Mouse (Mus musculus) heart, embryonic 11.5 days (tissue): ENCODE results near the gene Epha1. TPM values are rescaled to one million over a fixed set of nuclear protein-coding genes. Genes with fewer than 3 reads are reported as not detected.

Experiments used
- ATAC-seq: fragments of 200-750 bp; cut with Nextera tagmentation; replicated peaks from 2 replicates; pipeline ENCODE4 v1.8.0; 2017; ENCODE audit warnings: moderate library complexity; ENCODE audit not compliant: insufficient number of reproducible peaks, low FRiP score, low TSS enrichment
- H3K27ac ChIP-seq: fragments of 300-500 bp; sonication (generic); 2 replicates; pipeline ENCODE4 v1.5.1; 2014; ENCODE audit warnings: mild to moderate bottlenecking, low read depth, low read length
- H3K27me3 ChIP-seq: fragments of 300-500 bp; sonication (generic); 2 replicates; pipeline ENCODE4 v1.6.1; 2014; ENCODE audit warnings: mild to moderate bottlenecking, low read length, mixed read lengths; ENCODE audit not compliant: control insufficient read depth, insufficient read depth
- H3K36me3 ChIP-seq: fragments of 300-500 bp; sonication (generic); 2 replicates; pipeline ENCODE4 v1.6.1; 2014; ENCODE audit warnings: mild to moderate bottlenecking, low read length, moderate library complexity, mixed read lengths; ENCODE audit not compliant: control insufficient read depth, insufficient read depth
- H3K4me1 ChIP-seq: fragments of 300-500 bp; sonication (generic); 2 replicates; pipeline ENCODE4 v1.6.1; 2014; ENCODE audit warnings: low read length; ENCODE audit not compliant: control insufficient read depth, insufficient read depth
- H3K4me2 ChIP-seq: fragments of 300-500 bp; sonication (generic); 2 replicates; pipeline ENCODE4 v1.6.1; 2014; ENCODE audit warnings: mild to moderate bottlenecking, moderate library complexity
- H3K4me3 ChIP-seq: fragments of 300-500 bp; sonication (generic); 2 replicates; pipeline ENCODE4 v1.5.1; 2014; ENCODE audit warnings: low read depth, low read length
- H3K9ac ChIP-seq: fragments of 300-500 bp; sonication (generic); 2 replicates; pipeline ENCODE4 v1.6.1; 2014; ENCODE audit warnings: mild to moderate bottlenecking, low read depth, low read length, moderate library complexity
- H3K9me3 ChIP-seq: fragments of 300-500 bp; sonication (generic); replicated peaks from 2 replicates; pipeline ENCODE4 v1.6.1; 2016; ENCODE audit warnings: low read length; ENCODE audit not compliant: control insufficient read depth
- WGBS: fragments of 180-500 bp; shearing (Covaris S2); extraction: QIAGEN DNeasy Blood & Tissue Kit; methylation state at CpG from one replicate; pipeline ENCODE4 v1.1.7; 2014; ENCODE audit not compliant: insufficient replicate concordance; 5-methylcytosine and 5-hydroxymethylcytosine counted together
- polyA plus RNA-seq: library from polyadenylated mRNA; unstranded; fragments of >200 nt; fragmentation: Nextera tagmentation; extraction: Ambion mirVana; gene quantifications from 2 replicates; pipeline ENCODE4 v1.2.1, GENCODE M21; 2014

Gene Epha1
- polyA plus RNA-seq, 1 experiment from 2014 or later, result 1.7 TPM

DNA sequence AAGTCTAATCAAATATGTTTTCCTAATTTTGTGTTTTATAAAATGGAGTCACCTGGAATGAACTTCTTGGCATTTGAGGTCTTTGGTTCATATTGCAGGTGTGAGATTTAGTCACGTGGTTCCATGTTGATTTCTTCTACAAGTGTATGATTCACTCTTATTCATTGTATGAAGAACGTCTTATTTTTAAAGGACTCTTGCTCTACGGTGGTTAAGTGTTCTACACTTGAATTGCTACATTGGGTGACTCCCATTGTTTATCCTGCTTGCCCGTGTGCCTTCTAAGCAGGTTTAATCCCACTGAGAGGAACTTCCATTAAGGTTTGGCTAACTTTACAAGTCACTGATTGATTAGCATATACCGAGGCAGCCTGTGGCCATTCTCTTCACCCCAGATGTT, 4.2 kb upstream of the Epha1 start:
- no peak for ATAC-seq
- no peak overlapping the region for H3K27ac ChIP-seq
- 0 out of 2 replicates have a peak, but pooled peaks cover 2% of the 10 kb centered on the region for H3K27me3 ChIP-seq
- no peaks in the 10 kb centered on the region for H3K36me3 ChIP-seq
- no peak overlapping the region for H3K4me2 ChIP-seq
- H3K4me3 ChIP-seq, result no peak overlapping the region
- H3K4me1 ChIP-seq, result peaks cover 37% of the 10 kb centered on the region
- H3K9ac ChIP-seq, result no peak overlapping the region
- H3K9me3 ChIP-seq, result no peaks in the 10 kb centered on the region
- WGBS, result 81% methylated on average over 5 of the region's 5 CpGs

- no peaks in the 10 kb centered on the region for H3K9me3 ChIP-seq
- no peaks in the 10 kb centered on the region for H3K36me3 ChIP-seq
- no peak overlapping the region for H3K4me2 ChIP-seq
- ATAC-seq, result no peak
- WGBS, result 57% methylated on average over 6 of the region's 6 CpGs
- peak overlapping the region; percentile 15; the same call in 1 of the 2 replicates for H3K27ac ChIP-seq
- H3K4me1 ChIP-seq, result peaks cover 32% of the 10 kb centered on the region
- 0 out of 2 replicates have a peak, but pooled peaks cover 2% of the 10 kb centered on the region for H3K27me3 ChIP-seq
- no peak overlapping the region for H3K4me3 ChIP-seq
- H3K9ac ChIP-seq, result no peak overlapping the region
These were observed 3.5 kb upstream of the Epha1 start for GRCm38 (mm10) chr6:42376504-42377019.

- Histone ChIP-seq H3K9ac (no peak overlapping the region), H3K4me1 (peaks cover 31% of the 10 kb centered on the region), H3K9me3 (no peaks in the 10 kb centered on the region), H3K4me3 (no peak overlapping the region), H3K27ac (peak overlapping the region; percentile 15; the same call in 1 of the 2 replicates), H3K27me3 (0 out of 2 replicates have a peak, but pooled peaks cover 2% of the 10 kb centered on the region), H3K36me3 (no peaks in the 10 kb centered on the region), H3K4me2 (no peak overlapping the region)
- ATAC-seq, result no peak
- WGBS, result 20% methylated on average over 4 of the region's 4 CpGs
These were observed 2.9 kb upstream of the Epha1 start for GRCm38 (mm10) chr6:42376016-42376415.

DNA sequence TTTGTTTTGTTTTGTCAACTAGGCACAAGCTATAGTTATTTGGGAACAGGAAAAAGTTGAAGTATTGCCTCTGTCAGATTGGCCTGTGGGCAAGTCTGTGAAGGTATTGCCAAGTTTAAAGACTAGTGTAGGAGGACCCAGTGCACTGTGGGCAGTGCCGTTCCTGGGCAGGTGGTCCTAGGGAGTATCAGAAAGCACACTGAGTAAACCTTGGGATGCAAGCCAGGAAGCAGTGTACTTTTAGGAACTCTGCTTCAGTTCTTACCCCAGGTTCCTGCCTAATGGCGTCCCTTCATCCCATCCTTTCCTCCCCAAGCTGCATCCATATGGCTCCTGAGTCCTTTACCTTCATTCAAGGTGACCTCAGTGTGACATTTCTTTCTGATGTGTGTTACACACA, 2.1 kb upstream of the Epha1 start:
- Histone ChIP-seq H3K9me3 (no peaks in the 10 kb centered on the region), H3K4me3 (no peak overlapping the region), H3K27ac (peak overlapping the region; percentile 35; the same call in 1 of the 2 replicates), H3K9ac (no peak overlapping the region), H3K36me3 (no peaks in the 10 kb centered on the region), H3K4me2 (no peak overlapping the region), H3K27me3 (0 out of 2 replicates have a peak, but pooled peaks cover 2% of the 10 kb centered on the region), H3K4me1 (peaks cover 37% of the 10 kb centered on the region)
- ATAC-seq, result no peak
- 76% methylated on average over 2 of the region's 2 CpGs for WGBS

GRCm38 (mm10) chr6:42374701-42375100, 1.6 kb upstream of the Epha1 start:
- WGBS, result 34% methylated on average over 4 of the region's 4 CpGs

GRCm38 (mm10) chr6:42373669-42374430, 782 bp upstream of the Epha1 start:
- Histone ChIP-seq H3K4me2 (peak overlapping the region; percentile 90), H3K9me3 (no peaks in the 10 kb centered on the region), H3K27me3 (0 out of 2 replicates have a peak, but pooled peaks cover 2% of the 10 kb centered on the region), H3K4me1 (peaks cover 37% of the 10 kb centered on the region), H3K4me3 (peak overlapping the region; percentile 52), H3K9ac (0 out of 2 replicates have a peak overlapping the region, but pooled peaks have one; percentile 39), H3K36me3 (no peaks in the 10 kb centered on the region), H3K27ac (no peak overlapping the region)
- 42% methylated on average over 7 of the region's 7 CpGs for WGBS
- no peak for ATAC-seq

More at GRCm38 (mm10) chr6:42374701-42375100, 1.6 kb upstream of the Epha1 start:
- no peak overlapping the region for H3K4me2 ChIP-seq
- no peaks in the 10 kb centered on the region for H3K9me3 ChIP-seq
- no peak overlapping the region for H3K4me3 ChIP-seq
- no peaks in the 10 kb centered on the region for H3K36me3 ChIP-seq
- no peak overlapping the region for H3K9ac ChIP-seq
- 0 out of 2 replicates have a peak, but pooled peaks cover 2% of the 10 kb centered on the region for H3K27me3 ChIP-seq
- peaks cover 37% of the 10 kb centered on the region for H3K4me1 ChIP-seq
- peak overlapping the region; percentile 35; the same call in 1 of the 2 replicates for H3K27ac ChIP-seq
- ATAC-seq, result no peak

DNA sequence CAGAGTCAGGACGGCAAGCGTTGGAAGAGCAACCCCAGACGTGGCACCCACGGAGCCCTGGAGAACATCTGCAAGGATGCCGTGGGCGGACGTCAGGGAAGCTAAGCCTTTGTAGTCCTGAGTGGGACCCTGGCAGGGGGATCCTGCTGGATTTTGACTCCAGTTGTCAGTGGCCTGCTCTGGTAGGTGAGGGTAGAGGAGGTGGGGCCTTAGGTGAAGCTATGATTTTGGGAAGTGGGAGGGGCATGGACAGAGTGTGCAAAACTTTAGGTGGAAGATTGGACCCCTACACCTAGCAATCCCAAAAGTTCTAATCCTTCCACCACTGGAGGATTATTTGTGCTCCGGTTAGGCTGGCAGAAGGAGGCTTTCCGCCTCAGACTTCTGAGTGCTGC, 650 bp downstream of the Epha1 start:
- 15% methylated on average over 9 of the region's 9 CpGs for WGBS
- H3K4me1 ChIP-seq, result peaks cover 37% of the 10 kb centered on the region

DNA sequence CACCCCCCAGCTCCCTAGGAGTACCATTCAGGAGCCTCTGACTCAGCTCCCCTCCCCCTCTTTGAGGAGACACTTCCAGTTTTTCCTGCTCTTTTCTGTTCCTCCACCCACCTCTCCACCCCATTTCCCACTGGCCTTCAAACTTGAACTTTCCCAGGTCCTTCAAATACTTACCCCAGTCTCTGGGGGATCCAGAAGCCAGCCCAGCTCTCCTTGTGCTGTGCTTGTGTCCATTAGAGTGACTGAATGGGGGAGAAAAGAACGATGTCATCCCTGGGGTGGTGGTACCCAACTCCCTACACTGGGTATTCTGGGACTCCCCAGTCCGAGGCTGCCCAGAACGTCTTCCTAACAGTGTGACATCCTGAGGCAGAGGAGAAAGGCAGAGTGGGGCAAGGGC, 1.1 kb downstream of the Epha1 start:
- Histone ChIP-seq H3K4me1 (peaks cover 37% of the 10 kb centered on the region), H3K9me3 (no peaks in the 10 kb centered on the region), H3K4me2 (peak overlapping the region; percentile 90), H3K9ac (no peak overlapping the region), H3K36me3 (no peaks in the 10 kb centered on the region), H3K4me3 (peak overlapping the region; percentile 52; the same call in 1 of the 2 replicates), H3K27me3 (0 out of 2 replicates have a peak, but pooled peaks cover 2% of the 10 kb centered on the region), H3K27ac (no peak overlapping the region)
- no peak for ATAC-seq
- WGBS, result 4% methylated on average over 3 of the region's 3 CpGs

More for the DNA sequence above, 650 bp downstream of the Epha1 start:
- Histone ChIP-seq H3K9me3 (no peaks in the 10 kb centered on the region), H3K27ac (no peak overlapping the region), H3K27me3 (0 out of 2 replicates have a peak, but pooled peaks cover 2% of the 10 kb centered on the region), H3K4me3 (peak overlapping the region; percentile 52), H3K36me3 (no peaks in the 10 kb centered on the region), H3K4me2 (peak overlapping the region; percentile 90), H3K9ac (peak overlapping the region; percentile 66)
- ATAC-seq, result no peak
